Mouse (Mus musculus): ENCODE measurements around the gene Acss1.

Acss1 gene

DNA sequence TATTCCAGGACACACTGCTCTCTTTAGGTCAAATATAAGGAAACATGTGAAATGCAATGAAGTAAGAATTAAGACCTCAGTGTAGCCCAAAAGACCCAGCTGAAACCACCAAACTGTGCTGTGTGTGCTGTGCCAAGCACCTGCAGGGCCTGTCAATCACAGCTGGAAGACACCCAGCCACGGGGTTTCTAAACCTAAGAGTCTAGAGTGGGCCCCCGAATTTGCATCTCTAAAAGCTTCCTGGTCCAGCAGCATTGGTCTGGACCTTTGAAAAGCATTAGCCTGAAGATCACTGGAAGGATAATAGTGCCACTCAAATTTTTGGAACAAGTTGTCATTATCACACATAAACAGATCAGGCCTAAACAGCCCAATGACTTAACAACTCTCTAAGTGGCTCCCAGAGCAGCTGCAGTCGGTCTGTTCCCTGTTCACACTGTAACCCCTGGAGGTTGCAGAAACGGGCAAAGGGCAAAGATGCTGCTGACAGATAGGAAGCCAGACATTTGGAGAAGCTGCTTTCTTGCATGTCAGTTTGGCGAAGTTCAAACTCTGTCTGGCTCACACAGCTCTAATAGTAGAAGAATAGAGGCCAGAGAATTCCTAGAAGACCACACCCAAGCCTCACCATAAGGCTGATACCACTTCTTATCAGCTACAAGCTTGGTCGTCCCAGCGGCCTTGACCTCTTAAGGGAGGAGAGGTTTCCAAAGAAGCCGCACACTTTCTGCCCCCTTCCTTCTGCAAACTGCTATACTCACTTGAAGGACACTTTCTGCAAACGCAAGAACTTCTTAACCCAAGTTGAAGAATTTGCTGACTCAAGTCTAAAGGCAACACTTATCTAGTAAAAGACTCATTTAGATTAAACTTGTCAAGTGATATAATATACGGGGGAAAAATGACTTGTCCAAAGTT, 2.5 kb downstream of the Acss1 start:
- DNase-seq, result peak in 1 of 2 experiments; percentile 76

DNA sequence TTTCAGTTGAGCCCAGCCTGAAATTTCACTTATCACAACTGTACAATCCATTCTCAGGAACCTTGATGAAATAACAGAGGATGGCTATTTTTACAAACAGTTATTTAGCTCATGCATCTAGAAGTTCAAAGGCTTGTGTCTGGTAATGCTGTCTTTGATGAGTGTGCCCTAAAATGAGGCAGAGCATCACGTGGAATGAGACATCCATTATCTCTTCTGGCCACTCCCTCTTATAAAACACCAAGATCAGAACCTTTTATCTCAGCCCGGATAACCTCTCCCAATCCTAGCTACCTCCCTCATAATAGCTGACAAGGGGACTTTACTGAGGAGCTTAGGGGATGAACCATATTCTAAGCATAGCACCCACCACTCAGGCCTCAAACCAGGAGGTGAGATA, 3.3 kb downstream of the Acss1 start:
- no peak for DNase-seq

DNA sequence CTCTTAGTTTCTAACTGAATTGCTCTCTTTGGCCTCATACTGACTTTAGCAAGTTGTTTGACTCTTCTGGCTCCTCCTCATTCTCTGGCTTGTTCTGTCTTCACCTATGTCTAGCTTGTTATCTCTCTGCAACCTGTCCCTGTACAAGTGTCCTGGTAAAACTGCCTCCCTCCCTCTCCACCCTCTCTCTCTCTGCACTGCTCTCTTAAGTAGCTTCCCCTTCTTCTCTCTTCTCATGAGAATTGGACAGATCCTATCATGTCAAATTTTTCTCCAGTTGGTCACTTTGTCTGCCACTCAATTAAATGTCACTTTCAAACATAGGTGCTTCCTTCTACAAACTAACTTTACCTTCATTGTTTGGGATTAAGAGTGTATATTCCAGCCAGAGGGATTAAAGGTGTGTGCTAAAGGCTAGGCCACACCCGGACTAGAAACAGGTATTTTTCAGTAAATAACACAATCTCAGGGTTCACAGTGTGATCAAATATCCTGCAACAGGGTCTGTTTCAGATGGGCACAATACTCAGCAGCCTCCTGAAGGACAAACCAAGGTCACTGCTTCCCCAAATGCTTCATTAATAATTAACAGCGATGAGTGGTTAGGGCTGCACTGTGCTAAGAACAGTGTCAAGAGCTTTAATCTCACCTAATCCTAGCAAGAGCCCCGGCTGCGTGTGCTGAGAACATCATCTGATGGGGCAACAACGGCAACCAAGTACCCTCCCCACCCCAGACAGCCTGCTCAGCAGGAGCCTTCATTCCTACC, 4.0 kb downstream of the Acss1 start:
- DNase-seq, result no peak

DNA sequence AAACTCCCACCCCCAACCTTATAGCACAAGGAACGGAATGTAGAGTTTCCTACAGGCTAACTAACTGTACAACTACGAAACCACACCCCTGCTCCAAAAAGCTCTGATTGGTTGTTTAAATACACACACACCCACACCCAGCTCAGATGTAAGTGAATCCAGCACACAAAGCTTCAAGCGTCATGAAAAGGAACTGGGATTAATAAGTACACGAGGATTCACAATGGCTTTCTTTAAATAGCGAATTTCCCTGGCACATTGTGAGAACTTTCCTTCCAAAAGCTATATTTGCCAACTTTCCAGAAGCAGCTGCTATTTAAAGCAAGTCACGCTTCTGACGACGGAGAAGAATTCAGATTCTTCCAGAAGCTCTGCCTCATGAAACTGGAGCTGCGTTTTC, 5.0 kb downstream of the Acss1 start:
- DNase-seq, result no peak

DNA sequence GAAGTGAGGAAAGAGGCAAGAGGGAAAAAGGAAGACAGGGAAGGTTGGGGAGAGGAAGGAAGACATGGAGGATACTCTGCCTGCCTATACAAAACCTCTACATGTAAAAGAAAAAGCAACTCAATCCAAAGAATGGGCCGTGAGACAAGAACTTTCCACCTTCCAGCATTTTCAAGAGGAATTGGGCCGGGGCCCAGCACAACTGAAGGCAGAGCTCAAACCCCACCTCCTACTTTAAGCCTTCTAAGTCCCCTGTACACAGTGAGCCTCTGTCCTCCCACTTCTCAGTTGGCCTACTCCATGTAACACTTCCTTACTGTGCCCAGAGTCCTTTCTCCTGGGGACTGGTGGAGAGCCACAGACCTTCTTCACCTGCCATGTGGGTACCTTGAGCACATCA, 6.3 kb downstream of the Acss1 start:
- no peak for DNase-seq

DNA sequence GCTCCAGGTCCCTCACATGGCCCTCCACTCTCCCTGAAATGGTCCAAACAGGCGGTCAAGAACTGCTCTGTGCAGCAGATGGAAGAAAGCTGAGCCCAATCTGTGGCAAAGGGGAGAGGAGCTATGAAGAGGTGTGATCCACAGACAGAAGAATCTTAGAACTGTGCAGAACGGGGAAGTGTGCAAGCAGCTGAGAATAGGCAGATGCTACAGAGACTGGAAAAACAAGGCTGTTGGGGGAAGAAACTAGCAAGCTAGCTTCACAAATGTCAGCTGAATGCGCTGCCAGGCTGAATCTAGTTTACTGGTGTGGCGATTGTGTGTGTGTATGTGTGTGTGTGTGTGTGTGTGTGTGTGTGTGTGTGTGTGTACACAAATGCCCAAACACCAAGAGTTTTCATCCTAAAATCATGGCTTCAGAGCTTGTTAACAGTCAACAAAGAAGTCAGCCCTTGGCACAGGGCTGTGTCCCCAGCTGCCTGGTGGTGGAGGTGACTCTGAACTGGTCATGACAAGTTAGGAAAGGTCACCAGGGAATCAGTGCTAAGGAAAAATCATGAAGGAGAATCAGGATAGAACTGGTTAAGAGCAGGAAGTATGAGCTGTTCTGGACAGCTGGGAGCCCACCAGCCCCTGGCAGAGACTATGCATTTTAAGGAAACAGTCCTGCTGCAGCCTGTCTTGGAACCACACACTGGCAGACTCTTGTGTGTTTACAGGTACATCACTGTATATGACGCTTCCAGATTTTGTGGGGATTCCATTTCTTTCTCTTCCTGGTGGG, 7.4 kb downstream of the Acss1 start:
- no peak for DNase-seq

DNA sequence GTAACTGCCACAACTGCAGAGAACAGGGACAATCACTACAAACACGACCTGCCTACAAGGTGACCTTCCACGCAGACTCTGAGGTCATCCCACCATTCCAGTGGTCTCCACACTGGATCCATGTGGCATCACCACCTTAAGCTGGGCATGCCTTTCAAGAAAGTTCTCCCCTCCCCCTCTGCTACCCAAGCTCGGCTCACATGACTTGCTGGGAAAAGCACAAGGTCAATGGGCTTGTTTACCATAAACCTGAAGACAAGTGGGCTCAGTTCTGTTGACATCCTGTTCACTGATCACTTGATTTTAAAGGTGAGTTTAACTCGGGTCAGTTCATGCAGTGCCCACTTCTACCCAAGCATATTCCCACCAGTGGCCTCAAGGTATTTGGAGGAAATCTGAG, 8.3 kb downstream of the Acss1 start:
- no peak for DNase-seq

DNA sequence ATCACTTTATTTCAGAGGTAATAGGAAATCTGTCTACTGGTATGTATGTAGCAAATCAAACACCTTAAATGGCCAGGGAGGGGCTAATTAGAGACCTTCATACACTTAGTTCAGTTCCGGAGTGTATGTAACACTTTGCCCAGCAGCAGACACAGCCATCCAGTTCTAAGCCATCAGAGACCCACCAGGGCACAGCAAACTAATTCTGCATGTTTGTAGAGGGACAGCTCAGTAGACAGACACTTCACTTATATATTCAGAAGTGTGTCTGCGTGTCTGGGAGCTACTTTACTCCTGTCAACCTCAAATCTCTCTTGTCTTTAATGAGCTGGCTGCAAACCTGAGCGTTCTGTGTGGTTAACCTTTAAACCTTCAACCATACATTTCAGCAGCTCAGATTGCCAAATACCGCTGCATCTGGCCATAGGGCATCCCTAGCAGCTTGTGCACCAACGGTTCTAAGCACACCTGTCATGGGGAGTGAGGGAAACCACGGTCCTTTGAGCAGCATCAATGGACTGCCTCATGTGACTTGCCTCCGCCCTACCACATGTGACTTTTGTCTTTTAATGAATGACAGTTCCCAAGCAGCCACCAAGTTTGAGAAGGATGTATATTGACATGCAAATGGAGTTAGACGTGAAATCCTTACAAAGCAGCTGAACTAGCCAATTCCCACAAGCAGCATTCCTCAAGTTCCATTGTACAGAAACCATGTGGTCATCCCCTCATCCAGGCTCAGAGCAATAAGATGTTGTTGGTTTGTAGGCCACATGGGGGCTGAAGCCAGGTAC, 11.1 kb downstream of the Acss1 start:
- no peak for DNase-seq

DNA sequence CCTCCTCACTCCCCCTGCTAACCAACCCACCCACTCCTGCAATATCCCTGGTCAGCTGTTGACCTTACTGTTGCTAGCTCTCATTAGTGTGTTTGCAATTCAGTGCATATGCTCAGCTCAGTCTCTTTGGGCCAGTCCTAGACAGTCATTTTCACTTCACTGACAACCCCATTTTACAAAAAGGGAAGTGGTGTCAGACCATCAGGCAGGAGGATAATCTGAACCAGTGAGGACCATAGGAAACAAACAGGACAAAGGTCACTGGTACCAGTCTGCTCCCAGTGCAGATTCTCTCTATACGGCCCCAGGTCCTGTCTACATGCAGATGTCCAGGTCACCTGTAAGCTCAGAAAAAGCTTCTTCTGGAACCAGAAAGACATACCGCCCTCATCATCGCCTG, 12.2 kb downstream of the Acss1 start:
- no peak for DNase-seq

DNA sequence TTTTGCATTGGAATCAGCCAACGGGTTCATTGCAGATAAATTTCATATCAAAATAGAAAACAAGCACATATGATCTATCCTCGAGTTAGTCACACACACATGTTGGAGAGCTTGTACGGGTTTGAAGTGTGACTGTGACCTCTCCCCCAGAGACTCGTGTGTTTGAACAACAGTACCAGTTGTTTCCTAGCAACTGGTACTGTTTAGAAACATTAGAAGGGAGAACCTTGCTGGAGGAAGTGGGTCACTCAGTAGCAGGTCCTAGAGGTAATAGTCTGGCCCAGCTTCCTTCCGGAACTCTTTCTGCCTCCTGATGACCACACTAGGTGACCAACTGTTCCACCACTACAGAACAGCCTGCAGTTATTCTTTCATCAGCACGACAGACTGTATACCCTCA, 13.0 kb downstream of the Acss1 start:
- DNase-seq, result no peak

DNA sequence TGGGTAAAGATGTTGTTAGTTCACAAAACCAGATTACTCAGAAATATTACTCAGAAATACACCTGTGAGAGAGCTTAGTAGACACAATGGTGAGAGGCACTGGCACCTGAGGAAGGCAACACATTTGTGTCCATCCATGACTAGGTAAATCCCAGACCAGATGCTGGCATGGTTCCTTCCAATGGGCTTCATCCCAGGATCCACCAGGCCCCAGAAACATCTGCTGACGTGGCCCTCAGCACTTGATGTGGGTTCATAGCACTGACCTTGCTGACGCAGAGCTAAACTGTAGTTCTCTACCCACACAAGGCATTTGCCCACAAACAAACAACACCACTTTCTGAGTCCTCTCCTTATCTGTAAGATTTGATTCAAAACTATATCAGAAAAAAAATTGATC, 13.5 kb downstream of the Acss1 start:
- DNase-seq, result no peak

DNA sequence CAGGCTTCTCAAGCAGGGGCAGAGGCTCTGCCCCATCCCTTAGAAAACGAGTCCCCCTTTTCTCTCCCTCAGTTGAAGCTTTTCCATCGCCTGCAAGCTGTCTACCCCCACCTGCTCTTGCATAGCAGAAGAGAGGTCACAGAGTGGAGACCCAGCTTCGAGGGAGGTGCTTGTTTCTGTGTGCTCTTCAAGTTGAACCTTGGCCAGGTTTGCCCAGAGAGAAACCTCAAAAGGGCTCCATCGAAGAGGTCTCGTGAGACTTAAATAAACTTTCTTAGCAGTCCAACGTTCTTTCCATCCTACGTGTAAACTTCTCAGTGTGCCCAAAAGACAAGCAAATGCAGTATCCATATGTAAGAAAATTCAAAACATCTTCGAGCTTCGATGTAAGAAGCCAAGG, 16.9 kb downstream of the Acss1 start:
- DNase-seq, result no peak

DNA sequence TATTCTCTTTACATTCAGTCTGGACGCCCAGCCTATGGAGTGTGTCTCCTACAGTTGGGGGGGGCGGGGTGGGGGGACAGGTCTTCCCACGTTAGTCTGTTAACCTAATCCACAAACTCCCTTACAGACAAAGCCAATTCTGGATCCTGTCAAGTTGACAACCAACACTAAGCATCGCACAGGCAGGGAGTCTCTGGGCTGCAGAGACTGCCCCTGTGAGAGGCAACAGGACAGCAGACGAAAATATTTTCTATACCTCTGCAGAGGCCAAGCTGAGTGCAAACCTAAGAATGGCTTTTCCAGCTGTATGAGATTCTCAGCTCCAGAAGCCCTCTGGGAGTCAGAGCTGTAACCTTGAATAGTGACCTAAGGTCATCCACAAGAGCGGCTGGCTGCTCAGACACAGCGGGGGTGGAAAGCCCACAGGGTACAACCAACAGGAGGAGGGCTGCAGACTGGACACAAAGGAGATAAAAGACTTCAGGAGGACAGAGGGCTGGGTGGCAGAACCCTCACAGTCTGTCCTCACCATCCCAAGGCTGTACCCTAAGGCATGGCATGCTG, 17.7 kb downstream of the Acss1 start:
- DNase-seq, result no peak

DNA sequence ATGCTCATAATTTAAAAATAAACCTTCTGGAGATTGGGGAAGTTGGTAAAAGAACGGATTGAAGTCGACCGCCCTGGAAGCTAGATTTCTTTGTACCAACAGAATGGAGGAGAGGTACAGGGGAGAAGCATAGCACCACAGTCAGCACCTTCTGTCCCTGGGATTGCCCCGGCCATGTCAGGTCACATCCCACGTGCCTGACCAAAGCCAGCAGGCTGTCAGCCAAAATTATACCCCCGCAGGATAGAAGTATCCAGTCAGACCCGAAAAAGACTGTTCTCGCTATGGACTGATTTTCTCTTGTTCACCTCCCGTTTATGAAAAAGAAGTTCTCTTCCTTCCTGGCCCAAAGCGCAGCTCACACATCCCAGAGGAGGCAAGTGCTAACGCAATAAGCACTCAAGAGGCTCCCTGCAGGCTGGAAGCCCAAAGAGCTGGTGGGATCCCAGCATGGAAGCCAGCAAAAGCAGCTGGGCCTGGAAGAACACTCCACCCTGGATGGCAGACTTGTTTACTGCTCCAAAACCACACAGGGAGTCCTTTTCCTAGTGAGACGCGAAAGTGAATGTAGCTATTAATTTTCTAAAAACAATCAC, 19.9 kb downstream of the Acss1 start:
- no peak for DNase-seq

DNA sequence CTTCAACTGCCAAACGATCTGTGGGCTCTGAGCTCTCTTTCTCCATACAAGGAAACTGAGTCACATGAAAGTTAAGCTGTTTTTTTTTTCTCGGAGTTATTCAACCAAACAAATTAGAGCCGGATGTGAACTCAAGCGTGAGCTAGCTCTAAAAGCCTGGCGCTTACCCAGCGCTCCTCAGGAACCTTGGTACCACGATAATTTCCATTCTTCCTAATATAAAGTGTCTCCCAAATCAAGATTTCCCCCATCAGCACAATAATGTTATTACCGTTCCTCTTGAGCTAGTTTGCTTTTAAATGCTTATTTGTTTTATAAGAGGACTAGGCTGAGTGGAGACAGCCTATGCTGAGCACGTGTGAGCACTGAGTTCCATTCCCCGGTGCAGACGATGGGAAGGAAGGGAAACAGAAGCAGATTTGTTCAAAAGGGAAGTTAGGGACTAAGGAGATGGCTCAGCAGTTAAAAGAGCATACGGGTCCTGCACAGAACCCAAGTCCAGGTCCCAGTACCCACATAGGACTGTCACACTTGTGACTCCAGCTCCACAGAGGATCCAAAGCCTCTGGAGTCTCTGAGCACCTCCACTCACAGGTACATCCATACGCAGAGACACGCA, 20.5 kb downstream of the Acss1 start:
- DNase-seq, result no peak

DNA sequence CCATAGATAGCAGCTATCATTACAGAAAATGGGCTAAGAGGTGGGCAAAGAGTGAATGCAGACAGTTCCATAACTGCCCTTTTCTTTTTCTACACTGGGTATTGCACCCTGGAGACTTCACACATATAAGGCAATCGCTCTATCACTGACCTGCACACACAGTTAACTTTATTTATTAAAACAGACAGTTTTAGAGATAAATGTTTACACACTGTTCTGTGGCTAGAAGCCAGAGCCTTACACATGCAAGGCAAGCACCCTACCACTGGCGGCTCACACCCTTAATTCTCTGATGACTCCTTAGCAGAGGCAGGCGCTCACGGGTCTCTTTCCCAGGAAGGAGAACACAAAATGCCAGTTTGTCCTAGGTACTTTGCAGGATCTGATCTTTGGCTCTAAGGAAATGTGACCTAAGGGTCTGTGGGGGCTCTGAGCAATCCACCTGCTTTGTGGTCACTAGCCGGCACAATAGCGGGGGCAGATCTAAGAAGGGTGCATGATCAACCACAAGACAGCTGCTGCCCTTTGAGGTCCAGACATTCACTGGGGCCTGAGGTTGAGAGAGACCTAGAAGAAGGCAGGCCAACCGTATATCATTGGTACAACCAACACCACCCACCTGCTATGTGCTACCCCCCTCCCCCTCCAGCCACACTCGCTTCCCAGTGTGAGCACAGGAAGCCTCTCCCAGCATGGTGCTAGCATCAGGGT, 21.7 kb downstream of the Acss1 start:
- no peak for DNase-seq

DNA sequence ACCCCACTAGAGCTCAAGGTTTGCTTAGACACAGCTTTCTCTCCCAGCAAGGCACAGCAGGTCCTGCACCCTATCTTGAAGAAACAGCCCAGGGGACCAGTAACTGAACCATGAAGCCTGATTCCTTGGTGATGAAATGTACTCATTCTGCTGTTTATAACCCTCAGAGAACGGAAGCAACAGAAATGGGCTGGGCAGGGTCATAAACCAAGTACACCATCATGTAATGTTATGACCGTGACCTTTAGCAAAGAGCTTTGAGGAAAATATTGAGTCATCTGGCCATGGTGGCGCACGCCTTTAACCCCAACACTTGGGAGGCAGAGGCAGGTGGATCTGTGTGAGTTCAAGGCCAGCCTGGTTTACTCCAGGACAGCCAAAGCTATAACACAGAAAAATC, 23.1 kb downstream of the Acss1 start:
- no peak for DNase-seq

DNA sequence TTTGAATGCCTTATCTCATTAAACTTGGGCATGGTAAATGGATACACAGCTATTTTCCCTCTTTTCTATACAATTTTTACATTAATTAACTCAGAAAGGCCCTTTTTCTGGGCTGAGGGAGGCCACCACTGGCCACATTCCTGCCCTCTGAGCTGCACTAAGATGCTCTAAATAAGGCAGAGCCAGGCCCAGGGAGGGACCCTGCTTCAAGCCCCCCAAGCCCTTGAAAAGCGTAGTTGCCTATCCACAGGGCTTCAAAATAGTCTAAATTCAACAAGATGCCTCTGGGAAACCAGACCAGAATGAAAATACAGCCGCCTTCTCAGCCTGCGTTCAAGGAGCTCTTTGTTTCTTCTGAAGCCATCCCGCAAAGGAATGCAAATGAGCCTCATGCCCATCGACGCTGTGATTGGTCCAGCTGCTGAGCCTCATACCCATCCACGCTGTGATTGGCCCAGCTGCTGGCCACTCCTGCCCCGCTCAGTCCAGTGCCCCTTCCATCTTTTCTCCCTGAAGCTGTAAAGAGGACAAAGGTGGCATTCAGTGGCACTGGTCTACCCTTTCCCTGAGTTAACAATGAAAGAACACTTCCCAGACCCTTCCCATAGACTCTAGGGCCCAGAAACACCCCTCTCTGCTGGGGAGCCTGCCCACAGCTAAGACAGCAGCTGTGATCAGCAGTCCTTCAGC, 24.4 kb downstream of the Acss1 start:
- DNase-seq, result no peak

DNA sequence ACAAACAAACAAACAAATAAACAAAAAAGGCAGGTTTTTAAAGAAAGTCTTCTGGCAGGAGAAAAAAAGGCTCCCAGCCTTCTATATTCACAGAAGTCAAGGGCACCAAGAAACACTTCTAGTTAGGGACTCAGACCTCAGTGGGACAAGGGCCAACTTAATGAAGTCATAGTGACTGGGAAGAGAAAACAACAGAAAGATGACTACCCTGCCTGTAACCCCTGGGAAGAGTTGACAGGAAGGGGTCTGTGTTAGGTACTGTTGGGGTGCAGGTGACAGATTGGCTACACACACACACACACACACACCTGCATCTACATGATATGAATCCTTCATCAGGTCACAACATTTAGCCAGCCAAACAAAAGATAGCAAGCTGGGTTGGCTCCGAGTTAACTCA, 25.1 kb downstream of the Acss1 start:
- DNase-seq, result no peak

DNA sequence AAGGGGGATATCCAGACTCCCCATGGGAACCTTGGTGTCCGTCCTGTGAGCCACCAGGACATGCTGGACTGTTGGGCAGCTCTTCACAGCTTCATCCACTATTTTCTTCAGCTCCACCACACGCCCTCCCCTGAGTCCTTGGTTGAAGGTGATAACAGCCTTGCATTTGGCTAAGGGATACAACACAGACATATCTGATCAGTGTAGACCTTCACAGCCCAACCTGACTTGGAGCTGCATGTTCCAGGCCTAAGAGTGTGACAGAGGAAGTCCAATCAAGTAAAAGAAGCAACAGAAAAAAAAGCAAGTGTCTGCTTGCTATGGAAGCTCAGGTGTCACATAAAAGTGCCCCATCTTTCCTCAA, 29.9 kb downstream of the Acss1 start:
- no peak for DNase-seq

All from lung, postnatal 4 days (tissue).